Mouse (Mus musculus): ENCODE measurements around the gene Rsbn1l. TPM values are rescaled to one million over a fixed set of nuclear protein-coding genes. Genes with fewer than 3 reads are reported as not detected.

Gene Rsbn1l
- polyA plus RNA-seq, 1 experiment from 2014 or later = 7.2 TPM

GRCm38 (mm10) chr5:20955114-20955835 lies 923 bp downstream of the Rsbn1l start:
- no peaks in the 10 kb centered on the region for H3K27me3 ChIP-seq (ENCODE audit: control insufficient read depth, insufficient read depth, low read length)
- no peak for ATAC-seq (replicated peaks; ENCODE audit: low FRiP score)
- no peak overlapping the region for H3K27ac ChIP-seq (ENCODE audit: low read depth, low read length)
- H3K36me3 ChIP-seq (ENCODE audit: control insufficient read depth, insufficient read depth, low read length) = no peaks in the 10 kb centered on the region
- no peaks in the 10 kb centered on the region; the same call in 1 of the 2 replicates for H3K9me3 ChIP-seq (ENCODE audit: control insufficient read depth, low read length)
- H3K4me2 ChIP-seq (ENCODE audit: low read depth, low read length, severe bottlenecking) = no peak overlapping the region
- no peak for DNase-seq (ENCODE audit: low spot score)
- H3K4me1 ChIP-seq (replicated peaks; ENCODE audit: control insufficient read depth, insufficient read depth, low read length) = no peaks in the 10 kb centered on the region
- H3K9ac ChIP-seq (ENCODE audit: low read length) = no peak overlapping the region
- H3K4me3 ChIP-seq (ENCODE audit: low read depth, low read length) = no peak overlapping the region
- WGBS = 86% methylated on average over 13 of the region's 13 CpGs

DNA sequence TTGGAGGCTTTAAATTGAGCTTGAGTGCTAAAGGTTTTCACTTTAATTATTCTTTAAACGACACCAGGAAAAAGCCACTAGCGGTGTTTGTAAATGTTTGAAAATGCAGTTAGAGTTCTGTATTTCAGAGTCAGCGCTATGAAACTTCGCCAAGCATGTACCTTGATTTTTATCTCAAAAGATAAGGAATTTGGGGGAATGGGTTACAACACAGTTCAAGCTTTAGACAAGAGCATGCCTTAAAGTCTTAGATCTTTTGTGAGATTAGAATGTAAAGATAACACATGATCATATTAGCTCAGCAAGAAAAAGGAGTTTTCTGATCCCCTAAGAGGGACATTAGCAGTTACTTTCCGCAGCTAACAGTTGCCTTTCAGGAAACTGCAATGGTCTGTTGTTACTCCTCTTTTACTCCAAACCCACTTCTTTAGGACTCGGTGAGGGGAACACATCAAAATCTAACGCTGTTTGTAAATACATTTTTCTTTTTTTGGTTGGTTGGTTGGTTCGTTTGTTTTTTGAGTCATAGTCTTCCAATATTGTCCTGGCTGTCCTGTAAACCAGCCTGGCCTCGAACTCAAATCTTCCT lies 3.8 kb downstream of the Rsbn1l start:
- H3K9ac ChIP-seq (ENCODE audit: low read length) = peak overlapping the region; percentile 63; the same call in 1 of the 2 replicates

DNA sequence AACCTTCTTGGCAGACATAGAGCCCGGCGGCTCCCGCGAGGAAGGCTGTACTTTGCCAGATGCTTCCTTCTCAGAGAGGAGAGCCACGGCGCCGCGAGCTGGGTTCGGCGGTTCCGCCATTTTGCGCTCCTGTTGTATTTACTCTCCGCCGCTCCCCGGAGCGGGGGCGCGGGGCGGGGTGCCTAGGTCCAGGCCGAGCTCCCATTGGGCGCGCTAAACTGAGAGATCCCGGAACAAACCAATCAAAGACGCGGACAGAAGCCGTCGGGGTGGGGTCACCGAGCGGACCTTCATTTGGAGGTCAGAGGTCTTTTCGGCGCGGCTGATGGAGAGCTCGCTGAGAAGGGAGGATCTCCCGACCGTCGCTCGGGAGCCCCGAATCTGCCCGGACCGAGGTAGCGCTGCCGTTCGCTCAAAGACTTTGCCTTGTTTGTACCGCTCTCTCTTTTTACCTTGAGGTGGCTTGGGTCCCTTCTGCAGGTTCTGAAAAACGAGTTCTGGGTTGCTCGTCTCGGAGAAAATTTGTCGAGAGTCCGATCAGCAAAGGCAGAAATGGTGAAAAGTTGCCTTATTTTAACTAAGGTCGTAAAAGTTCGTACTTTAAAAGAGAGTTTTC lies 4.4 kb downstream of the Rsbn1l start:
- DNase-seq (ENCODE audit: low spot score) = peak; percentile 96
- Histone ChIP-seq H3K4me1 (replicated peaks; ENCODE audit: control insufficient read depth, insufficient read depth, low read length) (0 out of 2 replicates have a peak, but pooled peaks cover 2% of the 10 kb centered on the region), H3K9me3 (ENCODE audit: control insufficient read depth, low read length) (no peaks in the 10 kb centered on the region; the same call in 1 of the 2 replicates), H3K27ac (ENCODE audit: low read depth, low read length) (peak overlapping the region; percentile 96), H3K36me3 (ENCODE audit: control insufficient read depth, insufficient read depth, low read length) (no peaks in the 10 kb centered on the region), H3K4me2 (ENCODE audit: low read depth, low read length, severe bottlenecking) (peak overlapping the region; percentile 72), H3K9ac (ENCODE audit: low read length) (peak overlapping the region; percentile 97), H3K4me3 (ENCODE audit: low read depth, low read length) (peak overlapping the region; percentile 96), H3K27me3 (ENCODE audit: control insufficient read depth, insufficient read depth, low read length) (no peaks in the 10 kb centered on the region)
- WGBS = under 1% methylated on average over 50 of the region's 51 CpGs
- ATAC-seq (replicated peaks; ENCODE audit: low FRiP score) = peak; percentile 99

More for the DNA sequence above, 3.8 kb downstream of the Rsbn1l start:
- Histone ChIP-seq H3K4me1 (replicated peaks; ENCODE audit: control insufficient read depth, insufficient read depth, low read length) (0 out of 2 replicates have a peak, but pooled peaks cover 2% of the 10 kb centered on the region), H3K27me3 (ENCODE audit: control insufficient read depth, insufficient read depth, low read length) (no peaks in the 10 kb centered on the region), H3K27ac (ENCODE audit: low read depth, low read length) (no peak overlapping the region), H3K4me2 (ENCODE audit: low read depth, low read length, severe bottlenecking) (peak overlapping the region; percentile 50), H3K9me3 (ENCODE audit: control insufficient read depth, low read length) (no peaks in the 10 kb centered on the region; the same call in 1 of the 2 replicates), H3K36me3 (ENCODE audit: control insufficient read depth, insufficient read depth, low read length) (no peaks in the 10 kb centered on the region), H3K4me3 (ENCODE audit: low read depth, low read length) (peak overlapping the region; percentile 96)
- ATAC-seq (replicated peaks; ENCODE audit: low FRiP score) = no peak
- DNase-seq (ENCODE audit: low spot score) = no peak
- 26% methylated on average over 9 of the region's 9 CpGs for WGBS

- Histone ChIP-seq H3K9me3 (ENCODE audit: control insufficient read depth, low read length) (no peaks in the 10 kb centered on the region), H3K4me3 (ENCODE audit: low read depth, low read length) (peak overlapping the region; percentile 96), H3K4me2 (ENCODE audit: low read depth, low read length, severe bottlenecking) (peak overlapping the region; percentile 72), H3K9ac (ENCODE audit: low read length) (peak overlapping the region; percentile 97), H3K36me3 (ENCODE audit: control insufficient read depth, insufficient read depth, low read length) (no peaks in the 10 kb centered on the region), H3K27me3 (ENCODE audit: control insufficient read depth, insufficient read depth, low read length) (no peaks in the 10 kb centered on the region), H3K4me1 (replicated peaks; ENCODE audit: control insufficient read depth, insufficient read depth, low read length) (0 out of 2 replicates have a peak, but pooled peaks cover 2% of the 10 kb centered on the region), H3K27ac (ENCODE audit: low read depth, low read length) (peak overlapping the region; percentile 96)
- under 1% methylated on average over 81 of the region's 88 CpGs for WGBS
- peak; percentile 67 for ATAC-seq (replicated peaks; ENCODE audit: low FRiP score)
- DNase-seq (ENCODE audit: low spot score) = peak; percentile 79
Observed at GRCm38 (mm10) chr5:20950855-20951650, 5.1 kb downstream of the Rsbn1l start.

GRCm38 (mm10) chr5:20950516-20950854 lies 5.7 kb downstream of the Rsbn1l start:
- Histone ChIP-seq H3K9ac (ENCODE audit: low read length) (peak overlapping the region; percentile 97), H3K27ac (ENCODE audit: low read depth, low read length) (no peak overlapping the region; the same call in 1 of the 2 replicates), H3K36me3 (ENCODE audit: control insufficient read depth, insufficient read depth, low read length) (no peaks in the 10 kb centered on the region), H3K27me3 (ENCODE audit: control insufficient read depth, insufficient read depth, low read length) (no peaks in the 10 kb centered on the region), H3K4me1 (replicated peaks; ENCODE audit: control insufficient read depth, insufficient read depth, low read length) (0 out of 2 replicates have a peak, but pooled peaks cover 2% of the 10 kb centered on the region), H3K9me3 (ENCODE audit: control insufficient read depth, low read length) (no peaks in the 10 kb centered on the region), H3K4me3 (ENCODE audit: low read depth, low read length) (peak overlapping the region; percentile 96), H3K4me2 (ENCODE audit: low read depth, low read length, severe bottlenecking) (peak overlapping the region; percentile 72)
- under 1% methylated on average over 9 of the region's 9 CpGs for WGBS
- ATAC-seq (replicated peaks; ENCODE audit: low FRiP score) = peak; percentile 16; the same call in 1 of the 2 replicates
- no peak for DNase-seq (ENCODE audit: low spot score)

GRCm38 (mm10) chr5:20950093-20950492 lies 6.1 kb downstream of the Rsbn1l start:
- ATAC-seq (replicated peaks; ENCODE audit: low FRiP score) (no peak), DNase-seq (ENCODE audit: low spot score) (no peak)
- Histone ChIP-seq H3K4me2 (ENCODE audit: low read depth, low read length, severe bottlenecking) (peak overlapping the region; percentile 72), H3K36me3 (ENCODE audit: control insufficient read depth, insufficient read depth, low read length) (no peaks in the 10 kb centered on the region), H3K4me1 (replicated peaks; ENCODE audit: control insufficient read depth, insufficient read depth, low read length) (0 out of 2 replicates have a peak, but pooled peaks cover 2% of the 10 kb centered on the region), H3K27ac (ENCODE audit: low read depth, low read length) (no peak overlapping the region), H3K4me3 (ENCODE audit: low read depth, low read length) (peak overlapping the region; percentile 96), H3K9me3 (ENCODE audit: control insufficient read depth, low read length) (no peaks in the 10 kb centered on the region), H3K9ac (ENCODE audit: low read length) (peak overlapping the region; percentile 97), H3K27me3 (ENCODE audit: control insufficient read depth, insufficient read depth, low read length) (no peaks in the 10 kb centered on the region)
- WGBS = 17% methylated on average over 5 of the region's 5 CpGs

DNA sequence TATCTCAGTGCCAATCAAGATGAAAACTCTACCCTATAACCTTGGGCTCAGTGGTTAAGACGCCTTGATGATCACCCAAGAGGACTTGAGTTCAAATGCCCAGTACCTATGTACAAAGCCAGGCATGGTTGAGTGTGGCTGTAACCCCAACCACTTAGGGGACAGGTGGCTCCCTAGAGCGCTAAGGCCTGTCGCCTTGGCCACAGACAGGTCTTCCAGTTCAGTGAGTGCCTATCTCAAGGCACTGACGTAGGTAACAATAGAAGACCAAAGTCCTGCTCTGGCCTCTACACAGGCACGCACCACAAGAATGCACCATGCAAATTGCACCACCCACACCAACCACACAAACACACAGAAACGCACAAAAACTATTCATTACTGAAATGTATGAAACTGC lies 9.3 kb downstream of the Rsbn1l start:
- H3K27me3 ChIP-seq (ENCODE audit: control insufficient read depth, insufficient read depth, low read length) = no peaks in the 10 kb centered on the region
- ATAC-seq (replicated peaks; ENCODE audit: low FRiP score) = no peak
- H3K4me2 ChIP-seq (ENCODE audit: low read depth, low read length, severe bottlenecking) = no peak overlapping the region
- no peak for DNase-seq (ENCODE audit: low spot score)
- WGBS = 86% methylated on average over 6 of the region's 6 CpGs
- no peak overlapping the region for H3K4me3 ChIP-seq (ENCODE audit: low read depth, low read length)
- H3K27ac ChIP-seq (ENCODE audit: low read depth, low read length) = no peak overlapping the region
- H3K36me3 ChIP-seq (ENCODE audit: control insufficient read depth, insufficient read depth, low read length) = no peaks in the 10 kb centered on the region
- no peak overlapping the region for H3K9ac ChIP-seq (ENCODE audit: low read length)
- H3K9me3 ChIP-seq (ENCODE audit: control insufficient read depth, low read length) = no peaks in the 10 kb centered on the region
- 0 out of 2 replicates have a peak, but pooled peaks cover 2% of the 10 kb centered on the region for H3K4me1 ChIP-seq (replicated peaks; ENCODE audit: control insufficient read depth, insufficient read depth, low read length)
